Mouse (Mus musculus) gonadal fat pad, adult 2 months (tissue): ENCODE results near the gene Rad17. TPM values are rescaled to one million over a fixed set of nuclear protein-coding genes. Genes with fewer than 3 reads are reported as not detected.

Experiments used
- DNase-seq: peaks from one replicate; pipeline ENCODE4 v3.0.0-alpha.2; 2012; ENCODE audit warnings: low read depth
- polyA plus RNA-seq: library from polyadenylated mRNA; depleted of rRNA; stranded (reverse); fragments of >200 nt; gene quantifications from 2 replicates; pipeline ENCODE4 v1.2.3, GENCODE M21; 2012; rRNA removed

The Rad17 gene
- polyA plus RNA-seq: 5.5 and 5.8 TPM in 2 replicates

DNA sequence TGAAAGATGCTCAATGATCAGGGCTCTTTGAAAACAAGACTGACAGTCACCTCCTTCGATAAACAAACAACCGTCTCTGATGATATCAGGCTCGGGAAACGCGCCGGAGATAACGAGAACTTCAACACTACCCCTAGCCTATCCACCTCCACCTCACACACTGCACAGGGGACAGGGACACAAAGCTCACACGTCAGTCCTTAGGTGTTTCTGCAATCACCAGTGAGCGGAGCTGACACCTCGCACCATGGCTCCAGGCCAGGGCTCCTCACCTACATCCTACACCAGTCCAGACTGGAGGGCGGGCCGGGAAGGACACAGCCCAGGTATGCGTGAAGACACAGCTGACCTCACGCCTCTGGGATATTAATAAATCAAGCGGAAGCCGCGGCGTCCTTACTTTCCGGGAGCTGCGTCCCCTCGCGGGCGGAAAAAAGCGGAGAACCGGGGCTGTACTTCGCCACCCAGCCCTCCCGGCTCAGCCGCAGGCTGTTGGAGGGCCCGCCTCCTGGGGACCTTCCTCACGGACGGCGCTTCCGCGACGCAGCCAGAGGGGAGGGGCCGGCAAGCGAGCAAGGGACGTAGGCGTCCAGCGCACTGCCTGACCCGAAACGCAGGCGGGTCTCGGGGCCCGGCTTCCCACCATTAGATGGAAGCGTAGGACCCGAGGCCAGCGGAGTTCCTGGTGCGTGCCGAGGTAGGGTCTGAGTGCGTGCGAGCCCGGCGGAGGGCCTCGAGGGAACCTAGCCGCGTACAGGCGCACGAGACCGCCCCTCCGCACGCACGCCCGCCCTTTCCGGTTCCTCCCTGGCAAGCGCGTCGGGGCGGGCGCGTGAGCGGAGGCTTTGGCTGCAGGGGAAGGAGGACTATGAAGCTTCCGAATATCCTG, at the start of gene Rad17, which contains the start of gene Ak6:
TSS of gene Rad17 (minus strand) at position 502 of the 889 bp plus-strand sequence.
TSS of gene Ak6 (plus strand) at position 430 of the 889 bp plus-strand sequence.
- DNase-seq: peak; percentile 47

DNA sequence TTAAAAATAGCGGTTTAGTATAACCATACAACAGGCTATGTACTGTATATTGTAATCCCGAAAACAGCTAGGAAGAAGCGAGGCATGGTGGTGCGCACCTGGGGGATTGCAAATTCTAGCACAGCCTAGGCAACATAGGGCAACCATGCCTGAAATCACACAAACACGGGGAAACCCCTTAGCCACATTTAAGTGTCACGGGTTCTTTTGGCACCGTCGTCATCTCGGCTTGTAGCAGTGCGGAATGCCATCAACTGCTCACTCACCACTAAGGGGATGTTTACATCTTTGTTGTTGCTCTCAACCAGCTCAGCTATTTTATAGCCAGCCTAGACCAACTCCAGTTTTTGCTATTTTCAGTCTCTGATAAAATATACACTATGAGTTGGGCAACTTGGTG, 48.0 kb upstream of the Rad17 start:
- DNase-seq: no peak

DNA sequence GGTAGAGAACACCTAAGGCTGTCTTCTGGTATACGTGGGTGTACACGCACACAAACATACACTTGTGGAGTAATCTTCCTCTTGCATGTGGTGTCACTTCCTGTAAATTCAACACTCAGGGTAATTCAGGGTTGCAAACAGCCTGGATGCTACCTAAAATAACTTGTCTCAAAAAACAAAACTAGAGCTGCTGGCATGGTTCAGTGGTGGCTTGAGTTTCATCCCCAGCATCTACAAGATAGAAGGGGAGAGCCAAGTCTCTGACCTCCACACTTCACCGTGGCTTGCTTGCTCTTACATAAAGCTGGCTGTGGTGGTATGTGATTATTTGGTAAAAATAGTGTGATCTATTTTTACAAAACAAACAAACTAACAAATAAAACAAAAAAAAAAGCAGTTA, 46.7 kb upstream of the Rad17 start:
- no peak for DNase-seq

DNA sequence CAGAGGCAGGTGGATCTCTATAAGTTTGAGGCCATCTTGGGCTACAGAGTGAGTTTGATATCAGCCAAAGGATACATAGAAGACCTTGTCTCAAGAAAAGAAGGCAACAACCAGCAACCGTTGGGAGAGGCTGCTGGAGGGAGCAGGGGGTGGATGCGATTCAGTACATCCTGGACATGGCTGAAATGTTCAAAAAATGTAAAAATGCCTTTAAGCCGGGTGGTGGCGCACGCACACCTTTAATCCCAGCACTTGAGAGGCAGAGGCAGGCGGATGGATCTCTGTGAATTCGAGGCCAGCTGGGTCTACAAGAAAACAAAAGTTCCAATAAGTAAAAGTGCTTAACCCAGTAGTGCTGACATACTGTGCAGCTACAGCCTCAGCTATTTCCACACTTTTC, 36.7 kb upstream of the Rad17 start:
- DNase-seq: no peak

DNA sequence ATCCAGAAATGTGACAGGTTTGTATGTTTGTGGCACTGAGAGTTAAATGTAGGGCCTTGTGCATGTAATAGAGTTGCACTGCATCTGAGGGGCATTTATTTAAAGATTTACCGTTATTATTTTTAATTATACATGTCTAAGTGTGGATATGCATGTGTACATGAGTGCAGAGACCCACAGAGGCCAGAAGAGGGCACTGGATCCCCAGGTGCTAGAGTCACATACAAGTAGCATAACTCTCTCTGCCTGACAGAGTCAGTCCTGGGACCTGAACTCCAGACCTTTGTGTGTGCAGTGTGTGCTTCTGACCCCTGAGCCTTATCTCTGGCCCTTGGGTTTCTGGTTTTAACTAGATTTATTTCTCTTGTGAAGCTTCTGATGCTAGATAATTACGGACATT, 33.5 kb upstream of the Rad17 start:
- no peak for DNase-seq

DNA sequence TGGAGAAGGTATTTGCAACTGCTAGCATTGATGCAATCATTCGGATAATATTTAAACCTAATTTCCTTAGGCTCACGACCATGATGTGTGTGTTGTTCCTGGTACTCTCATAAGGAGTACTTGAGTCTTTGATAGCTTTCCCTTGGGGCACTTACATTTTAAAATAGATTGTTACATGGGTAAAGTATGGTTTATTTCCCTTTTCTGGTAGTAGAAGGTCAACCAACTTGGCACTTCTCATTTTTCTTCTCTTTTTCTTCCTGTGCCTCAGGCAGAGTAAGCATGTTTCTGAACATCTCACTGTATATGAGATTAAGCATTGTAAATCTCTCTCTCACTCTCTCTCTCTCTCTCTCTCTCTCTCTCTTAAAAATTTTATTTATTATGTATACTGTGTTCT, 32.0 kb upstream of the Rad17 start:
- no peak for DNase-seq

DNA sequence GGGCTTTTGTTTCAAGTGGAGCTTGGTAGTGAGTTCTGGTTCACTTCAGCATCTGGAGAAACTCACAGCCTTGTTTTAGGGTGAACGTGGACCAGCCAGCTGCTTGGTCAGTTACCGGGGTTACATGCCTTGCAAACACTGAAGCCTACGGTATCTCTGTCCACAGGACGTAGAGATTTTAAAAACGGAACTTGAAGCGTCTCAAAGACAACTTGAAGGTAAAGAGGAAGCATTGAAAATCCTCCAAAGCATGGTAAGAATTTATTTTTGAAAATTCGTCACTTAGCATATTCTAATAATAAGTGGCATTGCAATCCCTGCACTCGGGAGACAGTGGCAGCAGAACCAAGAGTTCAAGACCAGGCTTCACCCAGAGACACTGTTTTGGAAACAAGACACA, 30.8 kb upstream of the Rad17 start:
- no peak for DNase-seq

DNA sequence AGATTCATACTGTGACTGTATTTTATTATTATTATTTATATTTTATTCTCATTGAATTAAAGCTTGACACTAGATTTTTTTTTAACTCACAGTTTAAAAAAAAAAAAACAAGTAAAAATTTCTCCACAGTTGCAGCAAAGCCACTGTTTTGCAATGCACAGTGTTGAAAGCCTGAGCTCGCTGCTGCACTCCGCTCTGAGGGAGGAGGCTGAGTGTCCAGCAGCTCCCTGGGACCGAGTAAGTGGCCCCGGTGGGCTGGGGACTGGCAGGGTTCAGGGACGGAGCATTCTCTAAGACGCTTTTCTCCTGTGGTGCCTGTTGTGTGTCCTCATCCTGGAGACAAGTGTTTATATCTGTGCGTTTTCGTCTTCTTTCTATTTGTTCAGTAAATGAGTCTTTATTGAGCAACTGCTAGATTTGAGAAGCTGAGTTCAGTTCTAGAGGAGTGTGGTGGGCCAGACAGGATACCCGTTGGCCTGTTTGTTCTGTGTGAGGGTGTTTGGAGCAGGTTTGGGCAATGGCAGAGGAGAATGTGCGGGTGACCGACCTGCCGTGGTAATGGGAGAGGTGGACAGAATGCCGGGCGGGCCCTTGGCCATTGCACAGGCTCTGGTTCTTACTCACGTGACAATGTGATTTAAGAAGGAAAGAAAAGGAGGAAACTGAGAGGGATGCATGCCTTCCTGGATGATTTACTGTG, 25.2 kb upstream of the Rad17 start:
- no peak for DNase-seq

DNA sequence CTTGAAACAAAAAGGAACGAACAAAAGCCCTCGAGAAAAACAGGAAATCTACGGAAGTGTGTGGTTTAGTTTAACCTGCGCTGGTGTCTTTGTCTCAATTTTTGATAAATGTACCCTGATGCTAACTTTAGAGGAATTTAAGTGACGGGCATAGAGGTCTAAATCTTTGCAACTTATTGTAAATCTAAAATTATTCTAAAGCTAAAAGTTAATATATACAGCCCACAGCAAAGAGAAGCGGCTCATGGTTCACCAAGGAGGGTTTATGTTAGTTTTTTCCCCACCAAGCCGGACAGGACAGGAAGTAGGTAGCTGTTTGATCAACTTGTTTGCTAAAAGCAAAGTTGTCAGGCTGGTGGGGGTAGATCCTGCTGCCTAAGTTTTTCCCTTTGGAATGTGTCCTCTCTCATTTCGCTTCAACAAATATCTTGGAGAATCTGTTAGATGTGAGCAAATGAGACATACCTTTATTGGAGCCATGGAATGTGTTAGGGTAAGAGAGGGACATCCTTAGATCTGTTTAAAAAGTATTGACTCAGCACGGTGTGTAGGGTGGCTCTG, 19.4 kb upstream of the Rad17 start:
- no peak for DNase-seq

DNA sequence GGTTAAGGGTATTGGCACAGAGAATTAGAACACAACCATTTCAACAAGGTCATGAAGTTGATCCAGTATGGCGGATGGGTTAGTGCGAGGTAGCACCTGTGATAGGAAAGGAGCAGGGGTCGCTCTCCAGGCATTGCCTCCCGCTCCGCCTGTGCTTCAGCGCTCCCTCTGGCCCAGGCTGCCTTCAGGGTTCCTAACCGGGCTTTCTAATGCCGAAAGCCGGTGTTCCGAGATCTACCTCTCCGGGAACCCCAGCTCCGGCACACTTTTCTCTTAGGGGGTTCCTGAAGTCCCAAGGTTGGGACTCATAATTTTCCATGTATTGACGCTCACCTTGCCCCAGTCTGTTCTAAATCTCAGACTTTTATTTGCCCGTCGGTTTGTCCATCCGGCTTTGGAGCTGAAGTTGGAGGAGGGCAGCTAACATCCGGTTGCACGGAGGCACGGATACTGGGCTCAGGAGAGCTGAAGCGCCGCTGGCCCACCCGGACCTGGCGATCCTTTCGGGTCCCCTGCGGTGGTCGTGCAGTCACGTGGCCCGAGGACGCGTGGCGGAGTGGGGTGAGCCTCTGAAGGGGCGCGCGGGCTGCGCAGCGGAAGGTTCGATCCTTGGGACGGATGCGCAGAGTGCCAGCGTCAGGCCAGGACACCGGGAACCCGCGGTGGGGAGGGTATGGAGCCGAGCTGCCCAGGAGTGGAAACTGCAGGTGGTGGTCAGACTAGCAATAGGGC, 18.6 kb upstream of the Rad17 start, which contains the start of gene Ccdc125:
TSS of gene Ccdc125 (plus strand) at position 427 of the 732 bp plus-strand sequence.
- DNase-seq: no peak

DNA sequence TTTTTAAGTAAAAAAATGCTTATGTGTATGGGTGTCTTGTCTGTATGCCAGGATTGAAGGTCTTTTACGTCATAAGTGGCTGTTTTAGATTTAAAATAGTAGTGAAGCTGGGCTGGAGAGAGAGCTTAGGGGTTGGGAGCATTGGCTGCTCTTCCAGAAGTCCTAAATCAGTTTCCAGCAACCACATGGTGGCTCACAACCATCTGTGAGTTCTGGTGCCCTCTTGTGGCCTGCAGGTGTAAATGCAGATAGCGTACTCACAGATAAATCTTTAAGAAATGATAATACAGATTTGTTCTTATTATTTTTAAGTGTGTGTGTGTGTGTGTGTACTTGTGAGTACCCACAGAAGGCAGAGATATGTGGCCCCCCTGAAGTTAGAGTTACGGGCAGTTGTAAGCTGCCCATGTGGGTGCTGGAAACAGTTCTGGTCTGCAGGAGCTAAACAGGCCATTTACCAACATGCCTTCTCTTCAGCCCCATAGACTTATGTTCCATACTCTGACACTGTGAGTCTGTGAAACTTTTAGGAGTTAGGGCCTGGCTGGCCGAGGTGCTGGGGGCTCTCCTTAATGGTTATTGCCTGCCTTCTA, 9.1 kb upstream of the Rad17 start:
- DNase-seq: no peak

DNA sequence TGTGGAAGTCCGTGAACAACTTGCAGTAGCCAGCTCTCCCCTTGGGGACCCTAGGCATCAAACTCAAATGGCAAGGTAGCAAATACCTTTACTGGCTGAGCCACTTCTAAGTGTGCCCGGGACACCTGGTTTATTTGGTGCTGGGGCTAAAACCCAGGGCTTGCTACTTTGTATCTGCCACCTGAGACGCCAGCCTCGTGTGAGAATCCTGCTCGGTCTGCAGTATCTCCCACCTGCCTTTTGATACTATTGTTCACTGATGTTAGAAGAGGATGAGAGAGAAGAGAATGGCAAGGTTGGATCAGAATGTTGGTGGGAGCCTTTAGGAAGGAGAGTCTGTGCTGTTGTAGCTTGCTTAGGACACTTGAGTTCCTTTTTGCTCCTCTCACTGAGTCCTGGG, 7.2 kb upstream of the Rad17 start:
- DNase-seq: no peak

DNA sequence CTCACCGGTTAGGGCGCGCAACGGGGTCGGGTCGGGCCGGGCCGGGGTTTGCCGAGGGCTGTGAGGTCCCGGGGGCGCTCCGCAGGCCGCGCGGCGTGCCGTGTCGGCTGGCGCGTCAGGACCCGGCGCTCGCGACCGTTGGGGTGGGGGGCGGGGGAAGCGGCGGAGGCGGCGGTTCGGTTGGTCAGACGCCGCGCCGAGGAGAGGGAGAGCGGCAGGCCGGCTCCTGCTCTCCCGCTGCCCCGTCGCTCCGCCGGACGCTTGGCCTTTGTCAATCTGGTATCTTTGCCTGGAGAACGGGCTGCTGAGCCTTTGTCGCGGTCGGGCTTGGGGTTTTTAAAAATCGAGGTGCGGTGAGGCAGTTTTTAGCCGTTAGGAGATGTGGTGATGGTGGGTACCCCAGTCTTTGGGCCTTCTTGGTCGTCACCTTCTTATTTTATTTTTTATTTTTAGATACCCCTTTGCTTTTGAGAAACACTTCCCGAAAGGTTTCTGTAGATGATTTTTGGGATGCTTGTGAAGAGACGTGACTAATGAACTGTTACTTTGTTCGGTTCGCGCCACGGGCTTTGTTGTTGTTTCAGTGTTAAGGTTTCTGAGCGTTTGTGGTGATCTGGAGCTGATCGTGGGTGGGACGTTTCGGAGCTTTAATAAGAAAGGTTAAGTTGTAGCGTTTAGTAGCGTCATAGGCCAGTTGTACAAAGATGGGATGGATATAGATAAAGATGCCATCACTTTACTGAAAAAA, 762 bp upstream of the Rad17 start, which contains the start of gene Taf9:
TSS of gene Taf9 (plus strand) at position 141 of the 748 bp plus-strand sequence.
- no peak for DNase-seq

DNA sequence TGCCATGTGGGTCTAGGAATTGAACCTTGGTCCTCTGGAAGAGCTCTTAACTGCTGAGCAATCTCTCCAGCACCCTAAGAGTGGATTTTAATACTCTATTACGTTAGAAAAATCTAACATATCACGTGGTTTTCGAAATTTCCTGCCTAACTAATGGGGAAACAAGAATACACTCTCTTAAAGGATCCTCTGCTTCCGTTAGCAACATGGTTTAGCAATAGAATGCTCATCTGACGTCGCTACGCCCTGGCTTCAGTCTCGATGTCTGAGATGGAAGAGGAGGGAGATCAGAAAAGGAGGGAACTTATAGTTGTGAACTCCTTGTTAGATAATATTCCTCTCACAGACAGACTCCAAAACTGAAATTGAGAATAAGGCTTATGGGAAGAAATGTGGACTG, 2.6 kb downstream of the Rad17 start:
- no peak for DNase-seq

DNA sequence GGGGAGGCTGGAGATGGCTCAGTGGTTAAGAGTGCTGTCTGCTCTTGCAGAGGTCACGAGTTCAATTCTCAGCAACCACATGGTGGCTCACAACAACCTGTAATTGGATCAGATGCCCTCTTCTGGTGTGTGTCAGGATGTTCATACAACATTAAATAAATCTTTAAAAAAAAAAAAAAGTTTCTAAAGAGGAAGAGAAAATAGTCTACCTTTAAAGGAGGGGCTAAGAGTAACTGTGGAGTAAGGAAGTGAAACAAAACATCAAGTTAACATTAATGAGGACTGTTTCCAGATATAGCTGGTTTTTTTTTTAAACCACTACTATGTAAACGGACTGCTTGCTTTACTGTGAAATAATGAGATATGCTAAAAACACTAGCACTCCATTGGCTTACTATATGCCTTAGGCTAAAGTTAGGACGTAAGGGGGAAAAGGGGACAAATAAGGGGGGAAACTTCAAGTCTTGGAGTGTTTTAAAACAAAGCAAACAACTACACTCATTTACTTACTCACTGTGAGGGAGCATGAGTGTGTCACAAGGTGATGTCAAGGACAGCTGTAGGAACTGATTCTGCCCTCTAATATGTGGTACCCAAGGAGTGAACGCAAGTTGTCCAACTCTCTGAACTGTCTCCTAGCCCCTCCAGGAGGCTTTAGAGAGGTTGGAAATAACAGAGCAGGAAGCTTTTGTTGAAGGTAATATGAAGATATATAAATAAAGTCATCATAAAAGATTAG, 8.2 kb downstream of the Rad17 start:
- no peak for DNase-seq

DNA sequence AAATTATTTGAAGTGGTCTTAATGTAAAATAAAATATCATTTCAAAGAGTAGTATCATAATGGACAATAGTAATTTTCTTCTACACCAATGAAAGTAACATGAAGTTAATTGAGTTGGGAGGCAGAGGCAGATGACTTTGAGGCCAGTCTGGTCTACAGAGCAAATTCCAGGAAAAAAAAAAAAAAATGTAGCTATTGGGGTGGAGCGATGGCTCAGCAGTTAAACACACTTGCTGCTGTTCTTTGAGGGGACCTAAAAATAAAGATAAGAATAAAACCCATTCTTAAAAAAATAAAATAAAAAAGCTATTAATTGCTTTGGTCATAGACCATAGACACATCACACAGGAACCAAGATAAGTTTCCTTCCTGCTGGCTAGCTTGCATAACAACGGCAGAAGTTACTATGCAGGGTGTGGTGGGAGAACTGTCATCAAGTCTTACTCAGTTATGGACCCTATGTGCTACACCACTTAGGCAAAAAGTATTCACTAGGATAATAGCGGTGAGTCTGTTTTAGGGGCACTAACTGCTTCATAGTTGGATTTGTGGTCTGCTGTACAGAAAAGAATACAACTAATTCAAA, 16.7 kb downstream of the Rad17 start:
- DNase-seq: no peak

DNA sequence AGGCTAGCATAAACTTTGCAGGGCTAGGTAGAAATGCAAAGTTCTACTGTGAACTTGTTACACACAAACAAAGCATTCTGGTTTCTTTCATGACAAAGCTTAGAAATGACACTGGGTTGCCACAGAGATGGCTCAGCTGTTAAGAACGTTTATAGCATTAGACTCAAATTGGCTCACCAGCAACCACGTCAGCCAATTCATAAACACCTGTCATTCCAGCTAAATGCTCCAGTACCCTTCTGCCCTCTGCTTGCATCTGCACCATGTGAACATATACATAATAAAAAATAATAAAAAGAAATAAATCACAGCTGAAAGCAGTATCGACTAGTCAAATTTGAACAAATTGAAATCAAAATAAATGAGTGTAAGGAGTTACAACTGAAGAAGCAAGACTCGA, 28.6 kb downstream of the Rad17 start:
- no peak for DNase-seq

DNA sequence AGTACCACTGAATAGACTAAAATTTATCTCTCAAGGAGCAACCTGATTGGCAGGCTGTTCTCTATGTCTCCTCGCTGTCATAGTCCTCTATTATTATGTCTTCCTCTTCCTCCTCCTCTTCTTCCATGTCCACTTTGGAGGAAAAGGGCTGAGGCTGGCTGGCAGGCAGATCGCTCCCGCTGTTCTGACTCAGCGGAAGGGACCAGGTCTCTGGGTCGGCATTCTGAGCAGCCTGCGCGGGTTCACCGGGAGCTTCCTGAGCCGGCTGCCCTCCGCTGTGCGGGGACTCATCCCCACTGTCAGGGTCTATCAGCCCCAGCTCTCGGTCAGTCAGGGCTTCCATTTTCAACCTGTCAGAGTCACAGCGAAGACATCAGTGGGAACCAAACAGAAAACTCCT, 33.3 kb downstream of the Rad17 start:
- DNase-seq: no peak
